Mouse (Mus musculus) brown adipose tissue, adult 24 weeks (tissue): ENCODE measurements at regions not wholly inside any gene's neighbourhood (a gene's known extent, or its start where the extent isn't known, plus 50 kb on each side); places are given as distances from the start of the nearest gene placed in this dataset.

Experiments
- H3K27ac ChIP-seq: fragments of 200-500 bp; replicated peaks from 2 replicates; pipeline ENCODE4 v1.5.1; 2012; ENCODE audit warnings: low read depth, mild to moderate bottlenecking, low read length
- H3K4me1 ChIP-seq: fragments of 200-500 bp; 2 replicates; pipeline ENCODE4 v1.6.1; 2012; ENCODE audit warnings: low read length, mixed read lengths; ENCODE audit not compliant: control insufficient read depth, insufficient read depth, insufficient read length
- H3K4me3 ChIP-seq: fragments of 200-500 bp; 2 replicates; pipeline ENCODE4 v1.5.1; 2012; ENCODE audit warnings: low read depth, mild to moderate bottlenecking, low read length, moderate library complexity; ENCODE audit not compliant: insufficient read depth

DNA sequence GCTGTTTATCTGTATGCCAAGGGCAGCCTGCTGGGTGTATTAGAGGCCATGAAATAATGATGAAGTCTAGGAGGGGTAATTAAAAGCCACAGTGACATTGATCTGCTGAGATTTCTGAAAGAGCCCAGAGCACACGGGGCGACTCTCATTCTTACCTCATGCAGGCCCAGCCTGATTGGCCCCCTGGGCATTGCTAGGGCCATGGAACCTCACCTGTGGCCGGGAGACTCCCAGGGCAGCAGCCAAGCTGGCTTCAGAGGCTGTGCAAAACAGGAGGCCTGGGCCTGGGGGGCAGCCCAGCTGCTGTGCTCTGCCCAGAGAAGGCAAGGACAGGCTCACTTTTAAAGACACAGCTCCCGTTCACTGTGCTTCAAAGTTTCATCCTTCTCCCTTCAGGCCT is 366.4 kb upstream of the 3110018I06Rik start:
- Histone ChIP-seq H3K27ac (no peak overlapping the region), H3K4me3 (no peak overlapping the region), H3K4me1 (no peaks in the 10 kb centered on the region)

DNA sequence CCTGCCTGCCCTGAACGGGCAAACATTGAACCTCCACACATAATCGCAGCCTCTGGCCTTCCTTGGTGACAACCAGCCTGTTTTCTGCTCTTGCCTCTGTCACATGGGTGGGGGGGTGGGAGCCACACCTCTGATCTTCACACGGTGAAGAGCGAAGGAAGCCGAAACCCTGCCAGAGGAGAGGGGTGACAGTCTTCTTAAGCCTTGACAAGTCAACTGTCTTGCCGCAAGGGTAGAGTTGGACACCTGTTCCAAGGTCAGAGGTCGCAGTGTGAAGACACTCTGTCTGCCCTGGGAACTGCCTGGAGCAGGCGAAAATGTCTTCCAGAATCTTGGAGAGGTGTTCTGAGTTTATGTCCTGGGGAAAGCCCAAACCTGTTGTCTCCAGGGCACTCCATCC is 364.8 kb upstream of the 3110018I06Rik start:
- H3K4me1 ChIP-seq, result no peaks in the 10 kb centered on the region
- H3K27ac ChIP-seq, result no peak overlapping the region
- no peak overlapping the region for H3K4me3 ChIP-seq

DNA sequence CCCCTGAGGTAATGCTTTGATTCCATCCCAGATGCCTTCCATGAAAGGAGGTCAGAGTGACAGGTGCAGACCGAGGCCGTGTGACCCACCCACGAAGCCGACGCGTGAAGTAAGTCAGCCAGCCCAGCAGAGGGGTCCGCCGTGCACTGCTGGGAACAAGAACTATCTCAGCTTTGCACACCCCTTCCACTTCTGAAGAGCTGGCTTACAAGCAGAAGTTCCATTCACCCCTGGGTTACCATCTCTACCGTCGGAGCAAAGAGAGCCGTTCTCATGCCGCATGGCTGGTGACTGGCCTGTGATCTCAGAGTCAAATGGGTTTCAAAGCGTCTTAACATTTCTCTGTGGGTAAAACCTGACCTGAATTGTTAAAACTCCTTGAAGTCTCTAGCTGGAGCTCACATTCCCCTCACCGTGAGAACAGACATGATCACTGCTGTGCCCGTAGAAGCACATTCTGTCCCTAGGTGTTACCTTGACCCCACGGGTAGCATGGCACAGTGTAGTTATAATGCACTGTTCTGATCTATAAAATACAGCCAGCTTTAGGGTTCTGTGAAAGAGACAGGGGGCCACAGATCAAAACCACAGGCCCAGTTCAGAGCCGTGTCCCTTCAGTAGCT is 364.1 kb upstream of the 3110018I06Rik start:
- Histone ChIP-seq H3K27ac (no peak overlapping the region), H3K4me1 (no peaks in the 10 kb centered on the region), H3K4me3 (no peak overlapping the region)

DNA sequence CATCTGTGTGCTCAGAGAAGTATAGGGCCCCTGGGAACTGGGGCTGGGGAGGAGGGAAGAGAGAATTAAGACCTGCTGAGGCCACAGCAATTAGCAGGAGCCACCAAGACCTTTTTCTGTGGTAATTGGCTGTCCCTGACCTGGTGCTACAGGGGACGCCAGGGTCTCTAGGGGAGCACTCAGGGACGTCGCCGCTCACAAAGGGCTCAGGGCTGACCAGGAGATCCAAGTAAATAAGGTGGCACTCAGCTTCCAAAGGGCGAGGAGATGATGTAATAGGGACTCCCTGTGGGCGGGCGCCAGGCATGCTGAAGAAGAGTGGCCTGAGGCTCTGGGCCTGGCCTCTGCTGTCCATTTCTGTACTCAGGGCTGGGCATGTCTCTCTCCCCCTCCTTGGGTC is 363.2 kb upstream of the 3110018I06Rik start:
- no peaks in the 10 kb centered on the region for H3K4me1 ChIP-seq
- no peak overlapping the region for H3K27ac ChIP-seq
- no peak overlapping the region for H3K4me3 ChIP-seq

DNA sequence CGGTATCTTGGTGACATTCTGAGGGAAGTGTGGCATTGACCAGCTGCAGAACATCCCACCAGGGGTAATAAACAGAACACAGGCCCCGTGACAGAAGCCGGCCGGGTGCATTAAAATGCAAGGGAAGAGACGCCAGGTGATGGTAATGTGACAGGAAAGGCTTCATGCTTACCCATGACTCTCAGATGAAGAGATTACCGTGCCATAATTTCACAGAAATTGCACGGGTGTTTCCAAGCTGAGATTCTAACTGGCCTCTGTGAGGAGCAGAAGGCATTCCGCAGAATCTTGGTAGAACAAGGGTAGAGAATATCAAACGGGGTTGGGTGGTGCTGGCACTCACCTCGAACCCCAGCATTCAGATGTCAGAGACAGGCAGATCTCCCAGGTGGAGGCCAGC is 362.4 kb upstream of the 3110018I06Rik start:
- Histone ChIP-seq H3K4me3 (no peak overlapping the region), H3K27ac (no peak overlapping the region), H3K4me1 (no peaks in the 10 kb centered on the region)

DNA sequence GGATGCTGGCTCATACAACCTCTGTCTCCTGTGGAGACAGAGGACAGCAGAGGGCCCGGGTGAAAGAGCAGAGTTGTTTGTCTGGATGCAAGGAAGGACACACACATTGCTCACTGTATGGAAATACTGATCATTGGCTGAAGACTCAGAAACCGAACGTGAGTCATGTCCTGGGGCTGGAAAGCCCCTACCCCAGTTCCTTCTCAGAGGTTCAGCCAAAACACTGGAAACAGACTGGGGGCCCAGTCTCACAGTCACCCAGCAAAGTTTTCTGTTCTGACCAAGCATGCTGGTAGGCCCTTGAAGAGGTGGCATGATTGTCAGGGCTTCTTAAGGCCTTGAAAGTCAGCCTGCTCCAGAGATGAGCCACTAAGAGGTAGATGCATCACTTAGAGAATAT is 360.8 kb upstream of the 3110018I06Rik start:
- no peak overlapping the region for H3K27ac ChIP-seq
- no peak overlapping the region for H3K4me3 ChIP-seq

DNA sequence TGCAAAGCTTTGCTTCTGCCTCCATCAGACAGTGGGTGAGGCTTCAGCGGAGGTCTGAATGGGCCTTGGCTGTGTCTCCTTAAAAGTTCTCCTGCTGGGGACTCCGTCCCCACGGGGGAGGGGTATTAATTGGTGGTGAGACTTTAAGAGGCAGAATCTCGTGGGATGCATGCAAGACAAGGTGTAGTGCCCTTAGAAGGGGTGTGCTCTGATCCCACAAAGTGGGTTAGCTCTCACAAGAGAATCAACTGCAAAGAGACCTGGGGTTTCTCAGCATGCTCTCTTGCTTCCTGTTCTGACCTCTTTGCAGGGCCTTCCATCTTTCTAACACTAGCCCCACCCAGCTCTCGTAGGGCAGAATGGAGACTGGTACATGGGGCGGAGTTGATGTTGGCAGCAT is 359.2 kb upstream of the 3110018I06Rik start:
- no peak overlapping the region for H3K27ac ChIP-seq
- no peaks in the 10 kb centered on the region for H3K4me1 ChIP-seq
- H3K4me3 ChIP-seq, result no peak overlapping the region

More for the DNA sequence above, 360.8 kb upstream of the 3110018I06Rik start:
- H3K4me1 ChIP-seq, result no peaks in the 10 kb centered on the region

DNA sequence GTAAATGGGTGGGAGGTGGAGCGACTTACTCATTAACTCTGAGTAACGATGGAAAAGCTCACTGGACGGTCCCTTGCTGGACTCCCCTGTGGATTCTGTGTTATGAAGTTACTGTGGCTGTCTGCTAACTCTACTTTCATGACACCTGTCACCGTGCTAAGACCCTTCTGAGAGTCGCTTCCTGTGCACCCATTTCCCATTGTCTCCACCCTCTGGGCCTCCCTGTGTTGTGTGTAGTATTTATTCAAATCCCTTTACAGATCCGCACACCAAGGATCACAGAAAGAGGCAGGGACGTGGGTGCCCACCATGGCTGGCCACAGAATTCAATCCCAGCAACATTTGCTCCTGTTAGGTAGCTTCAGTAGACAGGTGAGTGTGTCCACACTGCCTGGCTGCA is 357.1 kb upstream of the 3110018I06Rik start:
- Histone ChIP-seq H3K4me3 (no peak overlapping the region), H3K27ac (no peak overlapping the region), H3K4me1 (no peaks in the 10 kb centered on the region)

DNA sequence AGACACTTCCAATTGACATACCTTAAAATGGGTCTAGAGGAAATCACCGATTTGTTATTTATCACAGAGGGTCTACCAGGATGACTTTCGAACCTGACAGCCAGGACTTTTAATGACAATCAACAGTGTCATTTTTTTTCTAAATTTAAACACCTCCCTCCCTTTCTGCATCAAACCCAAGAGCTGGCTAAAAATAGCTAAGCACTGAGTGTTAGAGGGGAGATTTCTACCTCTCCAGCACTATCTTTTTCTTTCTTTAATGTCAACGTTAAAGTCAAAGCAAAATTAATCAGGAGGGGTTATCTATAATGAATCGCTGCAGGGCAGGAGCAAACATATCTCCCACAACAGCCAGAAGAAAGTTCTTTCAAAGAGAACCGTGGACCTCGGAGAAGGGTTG is 356.6 kb upstream of the 3110018I06Rik start:
- Histone ChIP-seq H3K27ac (no peak overlapping the region), H3K4me1 (no peaks in the 10 kb centered on the region), H3K4me3 (no peak overlapping the region)

DNA sequence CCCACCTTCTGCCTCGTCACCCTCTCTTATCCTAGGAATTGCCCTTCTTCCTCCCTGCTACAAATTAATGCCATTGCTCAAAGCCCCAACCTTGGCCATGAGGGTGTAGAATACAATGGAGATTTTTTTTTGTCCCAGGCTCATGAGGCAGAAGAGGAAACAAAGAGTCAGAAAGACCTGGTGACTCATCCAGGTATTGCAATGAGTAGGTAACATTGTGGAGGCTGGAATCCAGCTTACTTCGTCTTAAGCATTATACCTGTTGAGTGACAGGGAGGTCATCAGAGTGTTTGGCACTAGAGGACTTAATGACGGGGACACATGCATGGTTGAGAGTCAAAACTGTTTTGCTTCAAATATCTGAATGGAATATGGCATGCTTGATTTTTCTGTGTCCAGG is 355.9 kb upstream of the 3110018I06Rik start:
- H3K27ac ChIP-seq, result no peak overlapping the region
- H3K4me1 ChIP-seq, result no peaks in the 10 kb centered on the region
- no peak overlapping the region for H3K4me3 ChIP-seq

DNA sequence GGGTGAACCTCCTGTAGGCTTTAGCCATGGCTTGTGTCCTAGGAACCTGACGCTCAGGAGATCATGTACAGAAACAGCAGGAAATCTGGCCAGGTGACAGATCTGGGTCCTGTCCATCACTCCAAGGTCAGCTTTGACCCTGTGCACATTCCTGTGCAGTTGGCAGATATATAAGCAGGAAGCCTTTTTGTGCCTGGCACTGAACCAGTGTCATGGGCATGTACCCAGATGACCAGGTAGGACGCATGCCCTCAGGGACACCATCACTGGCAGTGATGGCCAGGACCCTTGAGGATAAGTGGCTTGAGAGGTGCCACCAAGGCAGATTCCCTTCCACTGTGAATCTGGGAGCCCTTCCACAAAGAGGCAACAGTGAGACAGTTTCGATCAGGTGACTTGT is 354.1 kb upstream of the 3110018I06Rik start:
- no peaks in the 10 kb centered on the region for H3K4me1 ChIP-seq

DNA sequence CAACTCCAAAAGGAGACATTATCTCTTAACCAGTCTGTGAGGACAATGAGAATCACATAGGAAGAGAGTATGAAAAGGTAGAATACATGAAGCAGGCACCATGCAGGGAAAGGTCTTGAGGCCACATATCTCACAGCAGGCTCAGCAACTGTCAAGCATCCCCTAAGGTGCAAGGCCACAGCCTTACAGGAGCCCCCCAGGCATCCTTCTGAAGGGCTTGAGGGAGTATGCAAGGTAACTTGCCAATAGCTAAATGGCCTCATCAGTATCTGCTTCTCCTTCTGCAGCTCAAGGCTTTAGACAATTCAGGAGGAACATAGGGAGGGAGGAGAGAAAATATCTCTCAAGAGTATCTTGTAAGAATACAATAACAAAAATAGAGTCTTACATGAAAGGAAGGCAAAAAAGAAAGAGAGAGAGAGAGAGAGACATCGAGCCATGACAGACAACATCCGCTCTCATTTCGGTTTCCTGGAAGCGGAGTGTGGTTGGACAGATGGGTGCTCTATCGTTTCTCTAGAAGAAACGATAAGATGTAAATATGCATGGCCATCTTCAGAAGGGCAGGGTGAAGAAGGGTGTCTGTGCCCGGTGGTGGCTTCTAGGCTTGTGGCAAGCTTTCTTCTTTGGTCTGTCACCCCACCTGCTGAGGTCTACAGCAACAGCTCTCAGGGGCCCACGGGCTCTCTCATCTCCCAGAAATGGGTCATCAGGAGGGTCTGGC is 349.6 kb upstream of the 3110018I06Rik start:
- H3K27ac ChIP-seq, result no peak overlapping the region
- no peaks in the 10 kb centered on the region for H3K4me1 ChIP-seq
- H3K4me3 ChIP-seq, result no peak overlapping the region

More for the DNA sequence above, 354.1 kb upstream of the 3110018I06Rik start:
- H3K27ac ChIP-seq, result no peak overlapping the region
- H3K4me3 ChIP-seq, result no peak overlapping the region

DNA sequence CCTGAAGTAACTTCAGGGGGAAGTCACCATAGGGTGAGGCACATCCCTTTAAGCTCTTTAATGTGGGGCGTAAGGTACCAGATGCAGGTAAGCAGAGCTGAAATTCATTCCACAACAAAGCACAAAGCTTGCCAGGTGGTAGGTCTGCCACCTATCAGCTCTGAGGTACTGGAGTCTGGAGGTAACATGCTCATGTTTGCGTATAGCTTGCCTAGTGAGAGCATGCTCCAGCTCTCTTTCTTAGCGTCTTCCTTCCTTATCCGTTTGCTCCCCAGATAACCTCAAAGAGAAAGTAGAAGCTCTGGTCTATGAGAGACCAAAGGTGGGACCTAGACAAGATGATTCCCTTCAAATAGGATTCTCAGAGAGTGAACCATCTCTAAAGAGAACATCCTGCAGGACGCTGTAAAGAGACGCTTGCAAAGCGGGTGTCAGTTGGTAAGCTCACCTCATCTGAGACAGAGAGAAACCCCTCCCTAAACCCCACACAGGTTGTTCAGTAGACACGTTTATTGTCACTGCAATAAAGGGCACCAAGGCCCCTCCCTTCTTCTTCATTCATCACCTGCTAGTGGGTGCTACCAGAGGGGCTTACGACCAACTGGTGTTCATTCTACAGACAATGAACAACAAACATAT is 347.4 kb upstream of the 3110018I06Rik start:
- Histone ChIP-seq H3K4me3 (no peak overlapping the region), H3K4me1 (no peaks in the 10 kb centered on the region), H3K27ac (no peak overlapping the region)

DNA sequence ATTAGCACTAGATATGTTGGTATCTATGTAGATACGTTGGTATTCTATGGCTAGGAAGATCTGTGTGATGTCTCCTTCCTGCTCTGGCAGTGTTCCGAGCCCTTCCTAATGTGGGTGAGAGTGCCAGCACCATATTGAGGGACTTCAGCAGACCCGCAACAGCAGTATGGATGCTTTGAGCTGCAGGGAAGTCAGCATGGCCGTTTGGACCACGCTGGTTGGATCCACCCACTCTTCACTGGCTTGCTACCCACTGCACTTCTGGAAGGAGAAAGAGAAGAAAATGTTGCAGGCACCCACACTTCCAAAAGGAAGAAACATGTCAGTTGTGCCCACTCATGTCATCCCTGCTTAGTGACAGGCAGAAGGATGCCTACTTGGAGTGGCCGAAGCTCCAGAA is 346.2 kb upstream of the 3110018I06Rik start:
- no peak overlapping the region for H3K27ac ChIP-seq
- H3K4me3 ChIP-seq, result no peak overlapping the region
- no peaks in the 10 kb centered on the region for H3K4me1 ChIP-seq

DNA sequence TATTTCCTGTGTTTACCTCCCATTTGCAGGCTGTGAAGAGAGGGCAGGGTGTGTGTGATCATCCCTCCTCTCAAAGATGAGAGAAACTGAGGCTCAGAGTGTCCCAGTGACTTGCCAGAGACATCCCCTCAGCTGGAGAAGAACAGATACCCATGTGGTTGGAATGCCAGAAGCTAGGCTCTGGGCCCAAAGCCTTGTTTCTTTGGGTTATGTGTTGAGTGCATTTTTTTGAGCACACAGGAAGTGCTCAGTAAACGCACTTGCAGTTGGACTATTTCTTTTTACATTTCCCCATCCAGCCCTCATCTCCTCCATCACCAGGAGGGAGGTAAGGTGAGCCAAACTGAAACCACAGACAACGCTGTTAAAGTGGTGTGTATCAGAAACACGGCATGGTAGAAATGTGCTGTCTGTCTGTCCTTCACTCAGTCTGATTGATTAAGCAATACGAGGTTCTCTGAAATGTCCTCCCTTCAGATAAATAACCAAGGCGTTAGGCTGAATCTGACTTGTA is 341.8 kb upstream of the 3110018I06Rik start:
- no peak overlapping the region for H3K27ac ChIP-seq
- H3K4me1 ChIP-seq, result no peaks in the 10 kb centered on the region
- H3K4me3 ChIP-seq, result no peak overlapping the region

DNA sequence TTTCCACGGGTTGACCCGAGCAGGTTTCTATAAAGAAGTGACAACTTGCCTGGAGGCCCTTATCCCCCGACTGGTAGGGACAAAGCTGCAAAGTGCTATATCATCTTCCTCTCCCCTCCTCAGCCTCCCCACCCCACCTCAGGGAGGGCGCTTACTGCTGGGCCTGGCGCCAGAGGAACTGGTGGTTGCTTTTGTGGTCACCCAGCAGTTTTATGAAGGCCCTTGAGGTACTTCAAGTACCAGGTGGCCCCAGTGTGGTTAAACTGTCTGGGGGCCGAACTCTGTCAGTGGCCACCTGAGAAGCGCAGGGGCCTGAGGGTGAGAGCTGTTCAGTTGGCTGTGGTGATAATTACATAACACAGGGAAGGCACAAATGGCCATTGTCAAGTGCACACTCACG is 340.0 kb upstream of the 3110018I06Rik start:
- Histone ChIP-seq H3K4me1 (no peaks in the 10 kb centered on the region), H3K4me3 (no peak overlapping the region), H3K27ac (no peak overlapping the region)
